Mouse (Mus musculus) lung, adult 2 months (tissue): Measurements from ENCODE around the gene Slc16a12. TPM values are rescaled to one million over a fixed set of nuclear protein-coding genes. Genes with fewer than 3 reads are reported as not detected.

Experiments used
- DNase-seq: peaks from one replicate; pipeline ENCODE4 v3.0.0; 2022
- H3K4me1 ChIP-seq: fragments of 200-500 bp; 2 replicates; pipeline ENCODE4 v1.6.1; 2011; ENCODE audit warnings: low read length; ENCODE audit not compliant: control insufficient read depth, insufficient read depth
- H3K4me3 ChIP-seq: fragments of 200-500 bp; replicated peaks from 2 replicates; pipeline ENCODE3; 2011; ENCODE audit warnings: low read depth, mild to moderate bottlenecking, control low read depth, low read length; ENCODE audit errors: extremely low read depth
- CTCF ChIP-seq: fragments of 200-500 bp; IDR thresholded peaks from 2 replicates; pipeline ENCODE4 v1.5.1; 2011; ENCODE audit warnings: mild to moderate bottlenecking, low read length, control low read depth; ENCODE audit not compliant: insufficient read depth
- POLR2A ChIP-seq: fragments of 200-500 bp; IDR thresholded peaks from 2 replicates; pipeline ENCODE4 v1.6.1; 2011; ENCODE audit warnings: low read depth, mild to moderate bottlenecking, control low read depth, low read length, borderline replicate concordance; ENCODE audit errors: extremely low read depth
- WGBS: fragments of 180-500 bp; shearing (Covaris S2); methylation state at CpG from one replicate; pipeline ENCODE4 v1.1.7; 2018; 5-methylcytosine and 5-hydroxymethylcytosine counted together
- polyA plus RNA-seq: library from polyadenylated mRNA; depleted of rRNA; stranded (reverse); fragments of >200 nt; gene quantifications from 2 replicates; pipeline ENCODE4 v1.2.3, GENCODE M21; 2012; rRNA removed

Slc16a12 gene
- polyA plus RNA-seq: 2.9 and 3.8 TPM in 2 replicates

DNA sequence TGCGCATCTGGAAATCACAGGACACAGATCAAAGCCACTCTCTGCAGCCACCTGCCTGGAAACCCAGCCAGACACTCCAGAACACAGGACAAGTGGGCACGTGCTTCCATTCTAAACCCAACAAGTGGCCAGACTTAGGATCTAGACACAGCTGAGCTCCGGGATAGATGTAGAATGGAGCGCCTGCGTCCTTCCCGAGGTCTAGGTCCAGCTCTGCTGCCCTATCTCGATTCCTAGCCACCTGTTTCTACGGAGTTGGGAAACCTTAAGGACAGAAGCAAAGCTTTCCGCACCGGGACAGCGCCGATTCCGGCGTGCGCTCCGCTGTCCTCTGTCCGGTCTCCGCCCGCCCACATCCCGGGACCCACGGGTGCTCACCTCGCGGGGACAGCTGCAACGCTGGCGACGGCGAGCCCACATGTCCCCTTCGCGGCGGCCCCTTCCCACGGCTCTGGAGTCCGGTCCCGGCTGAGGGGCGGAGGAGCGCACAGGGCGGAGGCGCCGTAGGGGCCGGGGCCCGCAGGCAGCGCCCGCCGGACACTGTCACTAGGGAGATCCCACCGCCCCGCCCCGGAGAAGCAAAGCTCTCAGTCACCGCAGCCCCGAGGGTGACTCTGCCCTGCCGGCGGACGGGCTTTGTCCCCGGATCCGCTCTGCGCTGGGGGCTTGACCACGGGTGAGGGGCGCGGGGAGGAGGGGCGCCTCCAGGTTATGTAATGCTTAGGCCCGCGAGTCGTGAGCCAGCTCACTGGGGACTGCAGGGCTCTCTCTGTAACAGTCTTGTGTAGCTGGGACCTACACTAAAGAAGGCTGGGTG, at the start of gene Slc16a12:
Gene Slc16a12, minus strand, starts transcription at position 602 of the 817 bp plus-strand sequence.
- WGBS: 1% methylated on average over 61 of the region's 61 CpGs
- no peaks in the 10 kb centered on the region for H3K4me1 ChIP-seq
- H3K4me3 ChIP-seq: peak within 1 kb of the TSS; percentile 60
- no peak for TF ChIP-seq CTCF
- peak; percentile 24; the same call in 1 of the 2 replicates for TF ChIP-seq POLR2A
- peak; percentile 62 for DNase-seq

DNA sequence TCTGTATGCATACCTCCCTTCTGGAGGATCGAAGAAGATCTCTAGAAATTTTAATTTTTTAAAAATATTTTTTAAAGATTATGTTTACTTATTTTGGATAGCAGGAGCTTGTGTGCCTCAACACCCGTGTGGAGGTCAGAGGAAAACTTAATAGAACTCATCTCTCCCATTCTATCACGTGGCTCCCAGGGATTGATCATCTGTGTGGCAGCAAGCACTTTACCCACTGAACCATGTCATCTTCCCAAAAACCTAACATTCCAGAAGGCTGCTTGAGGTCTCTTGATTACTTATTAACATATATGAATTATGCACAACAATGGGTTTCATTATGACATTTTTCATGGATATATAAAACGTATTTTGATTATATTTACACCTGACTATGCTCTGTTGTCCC, 49.3 kb upstream of the Slc16a12 start:
- no peak for DNase-seq
- H3K4me3 ChIP-seq: no peak overlapping the region
- WGBS: 79% methylated on average over 4 of the region's 4 CpGs
- TF ChIP-seq POLR2A (no peak), CTCF (no peak)
- peaks cover 4% of the 10 kb centered on the region for H3K4me1 ChIP-seq

GRCm38 (mm10) chr19:34782491-34782890, 35.4 kb upstream of the Slc16a12 start:
- TF ChIP-seq CTCF (no peak), POLR2A (no peak)
- DNase-seq: no peak
- 84% methylated on average over 2 of the region's 2 CpGs for WGBS

DNA sequence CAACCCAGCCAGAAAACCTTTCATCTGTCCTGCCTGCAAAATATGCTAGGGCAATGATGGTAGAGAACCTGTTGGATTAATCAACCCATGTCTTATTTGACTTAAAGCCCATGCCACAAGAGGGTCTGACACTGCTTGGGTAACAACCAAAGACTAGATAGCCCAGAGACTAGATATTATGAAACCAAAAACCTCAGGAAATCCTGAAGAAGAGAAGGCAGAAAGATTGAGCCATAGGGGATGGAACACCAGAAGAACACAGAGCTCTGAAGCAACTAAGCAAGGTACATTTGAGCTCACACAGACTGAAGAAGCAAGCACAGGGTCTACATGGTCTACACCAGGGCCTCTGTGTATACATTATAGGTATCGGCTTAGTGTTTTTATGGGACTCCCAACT, 31.9 kb upstream of the Slc16a12 start:
- DNase-seq: no peak
- H3K4me3 ChIP-seq: no peak overlapping the region
- no peak for TF ChIP-seq POLR2A
- no peak for TF ChIP-seq CTCF
- no peaks in the 10 kb centered on the region for H3K4me1 ChIP-seq
- 96% methylated on average over 1 of the region's 1 CpGs for WGBS

More at GRCm38 (mm10) chr19:34782491-34782890, 35.4 kb upstream of the Slc16a12 start:
- Histone ChIP-seq H3K4me1 (no peaks in the 10 kb centered on the region), H3K4me3 (no peak overlapping the region)

GRCm38 (mm10) chr19:34778098-34778497, 31.0 kb upstream of the Slc16a12 start:
- TF ChIP-seq CTCF: no peak
- no peak for TF ChIP-seq POLR2A
- no peak overlapping the region for H3K4me3 ChIP-seq
- H3K4me1 ChIP-seq: no peaks in the 10 kb centered on the region
- DNase-seq: no peak

DNA sequence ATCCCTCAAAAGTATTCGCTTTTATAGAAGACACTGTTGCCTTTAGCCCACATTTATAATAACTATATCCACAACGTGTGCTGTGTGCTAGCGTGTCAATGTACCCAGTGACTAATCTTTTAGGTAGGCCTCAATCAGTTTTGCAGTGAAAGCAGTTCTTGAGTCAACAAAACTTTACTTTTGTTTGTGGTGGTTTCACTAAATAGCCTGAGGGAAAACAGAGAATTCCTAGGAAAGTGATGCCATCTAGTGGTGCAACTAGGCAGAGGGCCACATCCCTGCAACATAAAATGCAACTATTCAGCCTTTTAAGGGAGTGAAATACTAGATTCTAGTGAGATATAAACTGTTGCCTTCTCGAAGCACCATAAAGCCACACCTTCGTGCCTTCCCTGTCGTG, 25.7 kb upstream of the Slc16a12 start:
- TF ChIP-seq POLR2A (no peak), CTCF (peak; percentile 19; the same call in 1 of the 2 replicates)
- H3K4me3 ChIP-seq: no peak overlapping the region

DNA sequence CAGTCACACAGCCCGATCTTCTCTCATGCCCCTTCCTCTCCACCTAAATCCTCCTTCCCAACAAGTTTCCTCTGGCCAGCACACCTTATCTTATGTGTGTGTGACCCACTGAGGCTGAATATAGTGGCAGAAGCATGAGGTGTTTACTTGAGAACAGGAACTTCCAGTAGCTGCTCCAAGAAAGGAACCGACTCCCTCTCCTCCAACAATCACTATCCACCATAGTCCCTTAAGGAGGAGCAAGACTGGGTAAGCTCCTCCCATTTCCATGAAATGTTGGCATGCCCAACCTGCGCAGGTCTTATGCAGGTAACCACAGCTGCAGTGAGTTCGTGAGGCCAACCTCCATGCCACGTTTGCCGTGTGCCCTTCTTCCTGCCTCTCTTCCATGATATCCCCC, 23.7 kb upstream of the Slc16a12 start:
- TF ChIP-seq POLR2A: no peak
- TF ChIP-seq CTCF: no peak
- DNase-seq: no peak
- Histone ChIP-seq H3K4me1 (no peaks in the 10 kb centered on the region), H3K4me3 (no peak overlapping the region)
- 75% methylated on average over 6 of the region's 6 CpGs for WGBS

More for the DNA sequence above, 25.7 kb upstream of the Slc16a12 start:
- no peaks in the 10 kb centered on the region for H3K4me1 ChIP-seq
- peak; percentile 37 for DNase-seq
- 24% methylated on average over 6 of the region's 6 CpGs for WGBS

DNA sequence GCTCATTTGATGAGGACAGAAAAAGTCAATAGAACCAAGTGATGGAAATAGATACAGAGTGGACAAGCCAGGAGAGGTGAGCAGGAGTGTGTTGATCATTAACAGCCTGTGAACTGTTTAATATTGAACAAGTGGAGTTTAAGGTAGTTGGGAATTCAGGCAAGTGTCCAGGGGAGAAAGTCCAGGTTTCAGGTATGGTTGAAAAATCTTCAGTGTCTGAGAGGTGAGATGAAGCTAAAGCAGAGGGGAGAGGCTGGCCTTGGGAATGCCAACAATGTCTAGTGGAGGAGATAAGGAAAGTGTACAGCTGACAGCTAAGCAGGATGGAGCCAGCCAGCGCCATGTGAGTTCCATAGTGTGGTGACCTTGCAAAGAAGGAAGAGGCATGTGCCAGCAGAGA, 11.7 kb upstream of the Slc16a12 start:
- no peaks in the 10 kb centered on the region for H3K4me1 ChIP-seq
- no peak for DNase-seq
- WGBS: 54% methylated on average over 1 of the region's 1 CpGs
- no peak overlapping the region for H3K4me3 ChIP-seq
- TF ChIP-seq CTCF (no peak), POLR2A (no peak)

DNA sequence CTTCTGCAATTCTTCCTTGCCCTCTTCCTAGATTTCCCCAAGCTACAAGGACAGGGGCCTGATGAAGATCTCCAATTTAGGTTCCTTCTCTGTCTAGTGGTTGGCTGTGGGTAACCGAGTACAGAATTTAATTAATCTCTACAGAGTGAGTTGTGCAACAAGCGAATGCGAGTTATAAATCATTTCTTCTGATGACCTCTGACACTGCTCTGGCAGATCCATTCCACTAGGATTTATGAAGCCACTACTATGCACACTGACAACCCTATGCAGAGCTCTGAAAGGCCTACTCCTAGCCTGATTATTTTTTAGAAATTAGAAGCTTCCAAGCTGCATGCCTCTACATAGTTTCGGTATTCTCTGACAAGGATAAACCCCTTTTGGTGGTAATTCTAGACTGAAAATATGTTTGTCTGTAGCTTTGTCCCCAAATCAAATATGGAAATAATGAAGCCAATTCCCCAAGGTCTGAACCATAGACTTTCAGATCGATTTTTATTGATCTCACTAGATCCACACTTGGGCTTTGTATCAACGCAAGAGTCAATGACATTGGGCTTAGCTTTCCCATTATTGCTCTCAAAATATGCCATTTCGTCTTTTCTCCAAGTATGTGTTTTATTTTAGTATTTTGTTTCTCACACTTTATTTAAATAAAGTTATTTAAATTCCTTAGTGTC, 9.6 kb upstream of the Slc16a12 start:
- DNase-seq: no peak

More for the DNA sequence above, 9.6 kb upstream of the Slc16a12 start:
- TF ChIP-seq CTCF (no peak), POLR2A (no peak)
- H3K4me1 ChIP-seq: no peaks in the 10 kb centered on the region; the same call in 1 of the 2 replicates
- WGBS: 87% methylated on average over 7 of the region's 7 CpGs
- H3K4me3 ChIP-seq: no peak overlapping the region
